Mouse (Mus musculus): ENCODE data around the gene Limd1.

Gene Limd1

GRCm38 (mm10) chr9:123478586-123479195 is at the start of gene Limd1:
Limd1 (plus strand) TSS chr9:123478706.
- peak in 1 of 2 experiments; percentile 68 for DNase-seq

GRCm38 (mm10) chr9:123429863-123430262 is 48.6 kb upstream of the Limd1 start:
- peak; percentile 25 to 27 for DNase-seq

- no peak for DNase-seq
Observed at GRCm38 (mm10) chr9:123430973-123431372, 47.5 kb upstream of the Limd1 start.

GRCm38 (mm10) chr9:123438223-123438622 is 40.3 kb upstream of the Limd1 start:
- DNase-seq: peak; percentile 36 to 39

GRCm38 (mm10) chr9:123440230-123441058 is 38.1 kb upstream of the Limd1 start:
- peak; percentile 15 to 17 for DNase-seq

GRCm38 (mm10) chr9:123447101-123447500 is 31.4 kb upstream of the Limd1 start:
- DNase-seq: peak; percentile 52 to 66

- DNase-seq: no peak
Observed at GRCm38 (mm10) chr9:123448594-123448993, 29.9 kb upstream of the Limd1 start.

GRCm38 (mm10) chr9:123450174-123450573 is 28.3 kb upstream of the Limd1 start:
- peak; percentile 76 to 84 for DNase-seq

- no peak for DNase-seq
Observed at GRCm38 (mm10) chr9:123451772-123452171, 26.7 kb upstream of the Limd1 start.

- DNase-seq: no peak
Observed at GRCm38 (mm10) chr9:123456634-123457602, 21.6 kb upstream of the Limd1 start.

GRCm38 (mm10) chr9:123457603-123458002 is 20.9 kb upstream of the Limd1 start:
- DNase-seq: peak; percentile 33 to 56

- peak; percentile 54 to 60 for DNase-seq
Observed at GRCm38 (mm10) chr9:123467141-123467620, 11.3 kb upstream of the Limd1 start.

- DNase-seq: no peak
Observed at GRCm38 (mm10) chr9:123468406-123469085, 10.0 kb upstream of the Limd1 start.

GRCm38 (mm10) chr9:123469087-123469486 is 9.4 kb upstream of the Limd1 start:
- no peak for DNase-seq

GRCm38 (mm10) chr9:123473377-123473776 is 5.1 kb upstream of the Limd1 start:
- DNase-seq: peak in 1 of 2 experiments; percentile 15

GRCm38 (mm10) chr9:123475569-123475968 is 2.9 kb upstream of the Limd1 start:
- DNase-seq: no peak

- peak; percentile 78 to 80 for DNase-seq
Observed at GRCm38 (mm10) chr9:123478031-123478585, 398 bp upstream of the Limd1 start.

- peak; percentile 42 to 54 for DNase-seq
Observed at GRCm38 (mm10) chr9:123479196-123479669, 727 bp downstream of the Limd1 start.

GRCm38 (mm10) chr9:123479876-123480252 is 1.4 kb downstream of the Limd1 start:
- DNase-seq: no peak

GRCm38 (mm10) chr9:123480253-123480921 is 1.9 kb downstream of the Limd1 start:
- peak in 1 of 2 experiments; percentile 9 for DNase-seq

GRCm38 (mm10) chr9:123481136-123481535 is 2.6 kb downstream of the Limd1 start:
- DNase-seq: no peak

Measured in cerebellum, postnatal 10 days (tissue).